Mouse (Mus musculus) cerebellum, postnatal 10 days (tissue): Measurements from ENCODE around the gene Tspan7.

ENCODE experiments used
- DNase-seq, 2 experiments: peaks; one replicate each; pipeline ENCODE4 v3.0.0; 2021; ENCODE audit warnings: mixed read lengths in 2 of 2

The Tspan7 gene

GRCm38 (mm10) chrX:10484872-10485569 lies at the start of gene Tspan7:
Gene Tspan7 (plus strand): TSS chrX:10485158.
- peak; percentile 82 to 86 for DNase-seq

GRCm38 (mm10) chrX:10449323-10449980 lies 35.5 kb upstream of the Tspan7 start:
- peak; percentile 62 to 72 for DNase-seq

- peak; percentile 46 to 55 for DNase-seq
Measured at GRCm38 (mm10) chrX:10450143-10451060, 34.6 kb upstream of the Tspan7 start.

- no peak for DNase-seq
Measured at GRCm38 (mm10) chrX:10453798-10454197, 31.2 kb upstream of the Tspan7 start.

GRCm38 (mm10) chrX:10457256-10457655 lies 27.7 kb upstream of the Tspan7 start:
- DNase-seq = peak; percentile 28 to 33

GRCm38 (mm10) chrX:10477088-10477487 lies 7.9 kb upstream of the Tspan7 start:
- no peak for DNase-seq

- no peak for DNase-seq
Measured at GRCm38 (mm10) chrX:10479031-10479886, 5.7 kb upstream of the Tspan7 start.

GRCm38 (mm10) chrX:10479943-10480342 lies 5.0 kb upstream of the Tspan7 start:
- DNase-seq = no peak

- peak; percentile 75 to 83 for DNase-seq
Measured at GRCm38 (mm10) chrX:10485664-10486211, 780 bp downstream of the Tspan7 start.

- no peak for DNase-seq
Measured at GRCm38 (mm10) chrX:10498580-10498979, 13.6 kb downstream of the Tspan7 start.

GRCm38 (mm10) chrX:10502616-10503015 lies 17.7 kb downstream of the Tspan7 start:
- DNase-seq = no peak

GRCm38 (mm10) chrX:10514417-10514816 lies 29.5 kb downstream of the Tspan7 start:
- DNase-seq = no peak

GRCm38 (mm10) chrX:10514971-10515370 lies 30.0 kb downstream of the Tspan7 start:
- DNase-seq = no peak

GRCm38 (mm10) chrX:10516448-10516847 lies 31.5 kb downstream of the Tspan7 start:
- no peak for DNase-seq

GRCm38 (mm10) chrX:10516925-10517324 lies 32.0 kb downstream of the Tspan7 start:
- DNase-seq = no peak

- peak in 1 of 2 experiments; percentile 5 for DNase-seq
Measured at GRCm38 (mm10) chrX:10517756-10518155, 32.8 kb downstream of the Tspan7 start.

- no peak for DNase-seq
Measured at GRCm38 (mm10) chrX:10518510-10518909, 33.6 kb downstream of the Tspan7 start.

- no peak for DNase-seq
Measured at GRCm38 (mm10) chrX:10535450-10535849, 50.5 kb downstream of the Tspan7 start.

- DNase-seq = no peak
Measured at GRCm38 (mm10) chrX:10539009-10539408, 54.1 kb downstream of the Tspan7 start.

- DNase-seq = peak in 1 of 2 experiments; percentile 6
Measured at GRCm38 (mm10) chrX:10539482-10540166, 54.7 kb downstream of the Tspan7 start.

GRCm38 (mm10) chrX:10546840-10547239 lies 61.9 kb downstream of the Tspan7 start:
- DNase-seq = no peak
